Mouse (Mus musculus) liver, adult 2 months (tissue): ENCODE data around the gene Babam2.

Source experiments
- CTCF ChIP-seq: fragments of 200-500 bp; IDR thresholded peaks from 2 replicates; pipeline ENCODE4 v1.5.1; 2011; ENCODE audit warnings: low read depth, low read length, control low read depth
- POLR2A ChIP-seq: fragments of 200-500 bp; IDR thresholded peaks from 2 replicates; pipeline ENCODE4 v1.6.1; 2011; ENCODE audit warnings: low read length, control low read depth; ENCODE audit not compliant: insufficient read depth; ENCODE audit errors: extremely low read depth

DNA sequence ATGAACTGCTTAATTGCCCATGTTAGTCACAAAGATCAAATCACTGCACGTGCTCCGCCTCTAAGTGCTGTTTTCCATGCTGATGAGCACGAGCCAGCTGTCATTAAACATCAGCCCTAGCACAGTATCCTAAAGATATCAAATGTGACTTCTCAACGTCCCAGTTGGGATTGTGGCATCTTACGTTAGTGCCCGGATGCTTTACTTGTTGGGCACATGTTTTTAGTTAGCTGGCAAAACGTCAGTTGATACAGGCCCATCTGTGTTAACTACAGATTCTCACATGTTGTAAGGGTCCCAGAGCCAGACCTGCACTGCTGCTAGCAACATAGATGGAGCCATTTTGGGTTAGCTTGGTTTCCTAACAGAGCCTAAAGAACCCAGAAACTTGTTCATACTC is 285.7 kb downstream of the Babam2 start:
- no peak for TF ChIP-seq POLR2A
- no peak for TF ChIP-seq CTCF
